ENCODE assay signal across 8 mouse cellular contexts in the genomic region with DNA sequence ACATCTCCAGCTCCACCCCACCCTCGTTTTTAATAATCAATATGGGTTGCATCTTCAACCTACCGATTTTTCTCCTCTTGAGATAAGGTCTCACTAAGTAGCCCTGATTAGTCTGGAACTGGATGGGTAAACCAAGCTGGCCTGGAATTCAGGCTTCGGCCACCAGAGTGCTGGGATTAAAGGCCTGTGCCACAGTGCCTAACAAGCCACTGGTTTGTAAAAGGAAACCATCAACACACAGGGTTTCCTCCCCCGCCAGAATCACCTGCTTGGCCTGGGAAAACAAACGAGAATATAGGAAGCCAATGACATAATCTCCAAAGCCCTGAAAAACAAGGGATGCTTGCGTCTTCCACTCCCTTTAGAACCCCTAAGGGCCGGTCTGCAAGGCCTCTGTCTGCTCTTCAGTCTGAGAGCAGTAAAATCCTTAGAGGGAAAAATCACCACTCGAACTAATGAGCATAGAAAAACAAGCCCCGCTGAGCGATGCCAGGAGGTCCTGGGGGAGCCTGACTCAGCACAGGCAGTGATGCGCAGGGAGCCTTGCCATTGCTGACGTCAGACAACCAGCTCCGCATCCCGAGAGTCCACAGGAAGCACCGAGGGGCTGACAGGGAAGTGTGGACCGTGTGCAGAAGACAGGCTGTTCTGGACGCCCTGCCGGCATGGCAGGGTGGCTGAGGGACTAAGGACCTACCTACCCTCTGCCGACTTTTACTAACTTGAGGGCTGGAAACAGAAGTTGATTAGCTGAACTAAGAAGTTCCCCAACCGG. TPM values are rescaled to one million over a fixed set of nuclear protein-coding genes. Genes with fewer than 3 reads are reported as not detected.
DNase-seq lines count a peak whose midpoint lies in the region; ATAC-seq and TF ChIP-seq lines count a peak whose summit lies in the region.

No protein-coding gene starts in this region.

- H3K4me3 ChIP-seq in heart, embryonic 13.5 days, result peak overlapping the region; percentile 23
- peak overlapping the region; percentile 9; the same call in 1 of the 2 replicates for H3K4me3 ChIP-seq in kidney, embryonic 15.5 days (replicated peaks)
- no peak overlapping the region for H3K4me3 ChIP-seq in liver, embryonic 12.5 days
- H3K4me3 ChIP-seq in neural tube, embryonic 11.5 days (ENCODE audit: low read depth, low read length), result no peak overlapping the region
- H3K4me3 ChIP-seq in thymus, adult 2 months (ENCODE audit: control insufficient read depth, insufficient read depth, low read length), result no peak overlapping the region

- peak overlapping the region; percentile 61 for H3K9ac ChIP-seq in heart, embryonic 13.5 days
- H3K9ac ChIP-seq in kidney, embryonic 15.5 days, result peak overlapping the region; percentile 16; the same call in 1 of the 2 replicates
- H3K9ac ChIP-seq in liver, embryonic 12.5 days, result no peak overlapping the region
- no peak overlapping the region; the same call in 1 of the 2 replicates for H3K9ac ChIP-seq in neural tube, embryonic 11.5 days (ENCODE audit: low read length)

- no peaks in the 10 kb centered on the region for H3K9me3 ChIP-seq in heart, embryonic 13.5 days
- no peaks in the 10 kb centered on the region for H3K9me3 ChIP-seq in kidney, embryonic 15.5 days (replicated peaks)
- H3K9me3 ChIP-seq in liver, embryonic 12.5 days (replicated peaks), result no peaks in the 10 kb centered on the region
- H3K9me3 ChIP-seq in neural tube, embryonic 11.5 days (ENCODE audit: control insufficient read depth, low read length), result no peaks in the 10 kb centered on the region

- H3K27me3 ChIP-seq in heart, embryonic 13.5 days (replicated peaks), result 0 out of 2 replicates have a peak, but pooled peaks cover 2% of the 10 kb centered on the region
- H3K27me3 ChIP-seq in kidney, embryonic 15.5 days, result no peaks in the 10 kb centered on the region
- no peaks in the 10 kb centered on the region for H3K27me3 ChIP-seq in liver, embryonic 12.5 days (replicated peaks)
- no peaks in the 10 kb centered on the region for H3K27me3 ChIP-seq in neural tube, embryonic 11.5 days (ENCODE audit: control insufficient read depth, insufficient read depth, low read length)
- no peaks in the 10 kb centered on the region for H3K27me3 ChIP-seq in thymus, adult 2 months (ENCODE audit: control insufficient read depth, insufficient read depth, low read length)

- peaks cover 55% of the 10 kb centered on the region for H3K4me1 ChIP-seq in heart, embryonic 13.5 days
- H3K4me1 ChIP-seq in kidney, embryonic 15.5 days, result peaks cover 22% of the 10 kb centered on the region
- H3K4me1 ChIP-seq in liver, embryonic 12.5 days, result peaks cover 94% of the 10 kb centered on the region
- H3K4me1 ChIP-seq in neural tube, embryonic 11.5 days (ENCODE audit: control insufficient read depth, insufficient read depth, low read length), result no peaks in the 10 kb centered on the region
- H3K4me1 ChIP-seq in thymus, adult 2 months (replicated peaks; ENCODE audit: control insufficient read depth, insufficient read depth, low read length), result peaks cover 5% of the 10 kb centered on the region

- TF ChIP-seq CTCF in thymus, adult 2 months (IDR thresholded peaks at IDR 0.05; ENCODE audit: borderline replicate concordance, control insufficient read depth, extremely low read depth, insufficient read depth, low read length, poor library complexity), result no peak

- WGBS in heart, embryonic 13.5 days, result 15% methylated on average over 20 of the region's 20 CpGs
- 14% methylated on average over 20 of the region's 20 CpGs for WGBS in kidney, embryonic 15.5 days
- 20% methylated on average over 20 of the region's 20 CpGs for WGBS in liver, embryonic 12.5 days (ENCODE audit: insufficient replicate concordance)
- 19% methylated on average over 20 of the region's 20 CpGs for WGBS in neural tube, embryonic 11.5 days
- WGBS in thymus, adult 2 months, result 54% methylated on average over 20 of the region's 20 CpGs

- H3K27ac ChIP-seq in heart, embryonic 13.5 days (replicated peaks), result peak overlapping the region; percentile 80
- peak overlapping the region; percentile 71 for H3K27ac ChIP-seq in kidney, embryonic 15.5 days
- peak overlapping the region; percentile 60 for H3K27ac ChIP-seq in liver, embryonic 12.5 days
- no peak overlapping the region for H3K27ac ChIP-seq in neural tube, embryonic 11.5 days (ENCODE audit: low read depth, low read length)
- H3K27ac ChIP-seq in thymus, adult 2 months (ENCODE audit: control insufficient read depth, insufficient read depth, low read length), result no peak overlapping the region

- peak; percentile 60; the same call in 1 of the 2 replicates for ATAC-seq in erythroblast, adult 5-6 weeks (replicated peaks; ENCODE audit: low FRiP score, poor library complexity, severe bottlenecking)
- peak; percentile 48; the same call in 1 of the 2 replicates for ATAC-seq in heart, embryonic 13.5 days (ENCODE audit: extremely low read depth, insufficient number of reproducible peaks, low FRiP score, low TSS enrichment)
- peak; percentile 80 for ATAC-seq in kidney, embryonic 15.5 days (replicated peaks; ENCODE audit: low FRiP score)
- peak; percentile 16; the same call in 1 of the 2 replicates for ATAC-seq in liver, embryonic 12.5 days
- ATAC-seq in neural tube, embryonic 11.5 days (ENCODE audit: insufficient read depth, low FRiP score, low TSS enrichment), result no peak

- peak; percentile 59 to 66 for DNase-seq in B cell, adult 2 months
- DNase-seq in adrenal gland, postnatal 14 days, result peak; percentile 82
- DNase-seq in neural tube, embryonic 11.5 days (ENCODE audit: low spot score), result peak; percentile 33
- DNase-seq in thymus, adult 2 months, result no peak

- TF ChIP-seq POLR2A in thymus, adult 2 months (IDR thresholded peaks at IDR 0.05; ENCODE audit: control insufficient read depth, extremely low read depth, insufficient read depth, low read length, poor library complexity), result no peak

- peak overlapping the region; percentile 55 for H3K4me2 ChIP-seq in heart, embryonic 13.5 days
- peak overlapping the region; percentile 47 for H3K4me2 ChIP-seq in kidney, embryonic 15.5 days
- H3K4me2 ChIP-seq in liver, embryonic 12.5 days, result peak overlapping the region; percentile 47
- H3K4me2 ChIP-seq in neural tube, embryonic 11.5 days (ENCODE audit: low read depth), result peak overlapping the region; percentile 1; the same call in 1 of the 2 replicates

- 0 out of 2 replicates have a peak, but pooled peaks cover 5% of the 10 kb centered on the region for H3K36me3 ChIP-seq in heart, embryonic 13.5 days
- 0 out of 2 replicates have a peak, but pooled peaks cover 9% of the 10 kb centered on the region for H3K36me3 ChIP-seq in kidney, embryonic 15.5 days
- H3K36me3 ChIP-seq in liver, embryonic 12.5 days, result peaks cover 14% of the 10 kb centered on the region
- no peaks in the 10 kb centered on the region for H3K36me3 ChIP-seq in neural tube, embryonic 11.5 days (ENCODE audit: control insufficient read depth, insufficient read depth, low read length)
- no peaks in the 10 kb centered on the region for H3K36me3 ChIP-seq in thymus, adult 2 months (ENCODE audit: control insufficient read depth, insufficient read depth, low read length)

RNA-seq across cellular contexts. Expression of gene Psen2, which starts 13.4 kb away (rescaled TPM):
- total RNA-seq in adrenal gland, postnatal 14 days (2021), result 26.6 and 30.4 TPM in 2 replicates
- 7.5 and 7.9 TPM in 2 replicates for total RNA-seq in erythroblast, adult 5-6 weeks (2015; ENCODE audit: low replicate concordance)
- 7.2 and 7.4 TPM in 2 replicates for total RNA-seq in erythroblast, adult 5-6 weeks (2017; ENCODE audit: low replicate concordance)
- polyA plus RNA-seq in heart, embryonic 13.5 days (2015; fragmentation: Nextera tagmentation; extraction: Ambion mirVana), result 15.8 and 17.3 TPM in 2 replicates
- polyA plus RNA-seq in kidney, embryonic 15.5 days (2015; fragmentation: Nextera tagmentation; extraction: Ambion mirVana), result 18.4 and 18.7 TPM in 2 replicates
- polyA plus RNA-seq in liver, embryonic 12.5 days (2016; fragmentation: Nextera tagmentation; extraction: Ambion mirVana), result 20.9 and 21.3 TPM in 2 replicates
- 6.4 and 7.5 TPM in 2 replicates for polyA plus RNA-seq in neural tube, embryonic 11.5 days (2014; fragmentation: Nextera tagmentation; extraction: Ambion mirVana)
- polyA plus RNA-seq in thymus, adult 2 months (2012; rRNA removed), result 35.2 and 39.9 TPM in 2 replicates

RNA-seq across cellular contexts. Expression of gene Coq8a, which starts 50.5 kb away (rescaled TPM):
- total RNA-seq in adrenal gland, postnatal 14 days (2021), result 830 and 1,043 TPM in 2 replicates
- total RNA-seq in erythroblast, adult 5-6 weeks (2015; ENCODE audit: low replicate concordance), result 7.3 TPM in 1 of 2 replicates, not detected in the other
- 2.0 TPM in 1 of 2 replicates, not detected in the other for total RNA-seq in erythroblast, adult 5-6 weeks (2017; ENCODE audit: low replicate concordance)
- polyA plus RNA-seq in heart, embryonic 13.5 days (2015; fragmentation: Nextera tagmentation; extraction: Ambion mirVana), result 26.3 and 28.3 TPM in 2 replicates
- 18.4 and 18.6 TPM in 2 replicates for polyA plus RNA-seq in kidney, embryonic 15.5 days (2015; fragmentation: Nextera tagmentation; extraction: Ambion mirVana)
- 5.0 and 7.8 TPM in 2 replicates for polyA plus RNA-seq in liver, embryonic 12.5 days (2016; fragmentation: Nextera tagmentation; extraction: Ambion mirVana)
- polyA plus RNA-seq in neural tube, embryonic 11.5 days (2014; fragmentation: Nextera tagmentation; extraction: Ambion mirVana), result 1.4 and 1.8 TPM in 2 replicates
- polyA plus RNA-seq in thymus, adult 2 months (2012; rRNA removed), result 33.4 and 51.0 TPM in 2 replicates

Comparison
In these comparisons a context has a peak if more than half of its experiments do, and no peak if none do; other contexts are left out.
1. H3K27ac ChIP-seq: peak in heart, embryonic 13.5 days (single experiment), kidney, embryonic 15.5 days (single experiment) and liver, embryonic 12.5 days (single experiment); none in neural tube, embryonic 11.5 days (single experiment) and thymus, adult 2 months (single experiment).
2. H3K4me2 ChIP-seq: peak in every context shown above with its lines; median percentile 55 in heart, embryonic 13.5 days; 47 in kidney, embryonic 15.5 days; 47 in liver, embryonic 12.5 days; 1 in neural tube, embryonic 11.5 days.
3. H3K4me3 ChIP-seq: peak in heart, embryonic 13.5 days (single experiment) and kidney, embryonic 15.5 days (single experiment); none in liver, embryonic 12.5 days (single experiment), neural tube, embryonic 11.5 days (single experiment) and thymus, adult 2 months (single experiment).
4. H3K9ac ChIP-seq: peak in heart, embryonic 13.5 days (single experiment) and kidney, embryonic 15.5 days (single experiment); none in liver, embryonic 12.5 days (single experiment) and neural tube, embryonic 11.5 days (single experiment).